Mouse (Mus musculus): Measurements from ENCODE around the gene Klb.
"Not testable (repeated sequence)": the region's sequence is repeated elsewhere in the genome, so short reads cannot be mapped to it uniquely, and the experiment has no call there.

The Klb gene

GRCm38 (mm10) chr5:65348168-65348567 lies at the start of gene Klb:
Klb (plus strand) TSS chr5:65348314.
- no peak for DNase-seq

- not testable (repeated sequence) for DNase-seq
These were observed 48.5 kb upstream of the Klb start for GRCm38 (mm10) chr5:65299623-65300022.

- DNase-seq: no peak
These were observed 48.0 kb upstream of the Klb start for GRCm38 (mm10) chr5:65300121-65300520.

- DNase-seq: no peak
These were observed 42.6 kb upstream of the Klb start for GRCm38 (mm10) chr5:65305516-65305915.

- DNase-seq: no peak
These were observed 39.9 kb upstream of the Klb start for GRCm38 (mm10) chr5:65308208-65308607.

DNA sequence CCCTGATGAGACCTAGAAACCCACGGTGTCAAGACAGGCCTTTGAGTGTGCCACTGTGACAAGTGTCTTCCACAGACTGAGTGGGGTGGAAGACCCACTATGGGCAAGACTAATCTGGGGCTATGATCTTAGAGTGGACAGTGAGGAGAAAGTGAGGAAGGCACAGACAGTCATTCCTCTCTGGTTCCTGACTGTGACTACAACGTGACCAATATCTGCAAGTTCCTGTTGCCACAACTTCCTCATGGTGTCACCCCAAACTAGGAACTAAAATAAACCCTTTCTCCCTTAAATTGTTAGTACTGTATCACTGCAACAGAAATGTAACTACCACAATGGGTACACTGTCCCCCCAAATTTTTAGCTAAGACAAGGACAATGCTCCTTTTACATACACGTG lies 39.2 kb upstream of the Klb start:
- DNase-seq: no peak

DNA sequence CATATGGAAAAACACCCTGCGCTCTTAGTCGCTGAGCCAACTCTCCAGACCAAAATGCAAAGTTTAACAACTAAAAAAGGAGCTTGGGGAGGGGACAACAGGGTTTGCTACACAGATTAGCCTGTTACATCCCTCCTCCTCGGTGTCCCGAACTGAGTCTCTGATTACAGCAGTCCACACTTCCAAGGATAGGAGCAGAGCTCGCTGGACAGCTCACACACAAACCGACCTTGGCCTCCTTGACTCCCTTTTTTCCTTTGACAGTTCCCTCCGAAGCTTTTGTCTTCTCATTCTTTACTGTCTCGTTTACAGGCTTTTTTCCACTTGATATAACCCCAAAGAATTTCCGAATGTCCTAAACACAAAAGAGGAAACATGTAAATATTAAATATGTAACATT lies 28.9 kb upstream of the Klb start:
- no peak for DNase-seq

DNA sequence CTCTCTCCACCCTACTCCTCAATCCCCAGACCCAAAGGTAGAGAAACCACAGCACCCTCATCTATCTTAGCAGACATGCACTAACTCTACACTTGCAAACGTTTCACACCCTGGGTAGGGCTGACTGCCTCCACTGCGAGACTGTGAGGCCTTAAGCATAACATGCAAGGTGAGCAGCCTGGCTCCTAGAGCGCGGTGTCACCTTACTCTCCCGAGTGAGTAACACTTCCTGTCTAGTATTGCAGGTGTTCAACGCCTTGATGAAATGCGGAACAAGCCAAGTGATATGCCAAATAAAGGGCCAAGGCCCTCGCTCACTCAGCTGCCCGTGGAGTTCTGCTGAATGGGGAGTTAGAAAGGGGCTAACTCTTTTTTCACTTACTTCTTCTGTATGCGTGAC lies 25.9 kb upstream of the Klb start:
- peak; percentile 6 to 16 for DNase-seq

DNA sequence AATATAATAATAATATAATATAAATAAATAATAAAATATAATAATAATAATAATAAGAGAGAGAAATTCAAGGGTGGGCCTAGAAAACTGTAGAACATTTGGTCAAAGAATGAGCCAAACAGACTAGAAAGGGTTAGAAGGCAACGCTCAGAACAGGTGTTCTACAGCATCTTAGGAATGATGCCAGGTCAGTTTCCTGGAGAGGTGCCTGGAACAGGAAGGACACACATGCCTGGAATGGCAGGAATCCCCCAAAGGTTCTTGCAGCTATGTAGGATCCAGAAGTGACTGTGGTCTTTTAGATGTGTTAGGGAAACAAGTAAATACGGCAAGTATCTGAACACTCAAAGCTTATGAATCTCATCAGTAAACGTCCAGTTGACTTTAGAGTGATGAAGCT lies 23.8 kb upstream of the Klb start:
- DNase-seq: no peak

DNA sequence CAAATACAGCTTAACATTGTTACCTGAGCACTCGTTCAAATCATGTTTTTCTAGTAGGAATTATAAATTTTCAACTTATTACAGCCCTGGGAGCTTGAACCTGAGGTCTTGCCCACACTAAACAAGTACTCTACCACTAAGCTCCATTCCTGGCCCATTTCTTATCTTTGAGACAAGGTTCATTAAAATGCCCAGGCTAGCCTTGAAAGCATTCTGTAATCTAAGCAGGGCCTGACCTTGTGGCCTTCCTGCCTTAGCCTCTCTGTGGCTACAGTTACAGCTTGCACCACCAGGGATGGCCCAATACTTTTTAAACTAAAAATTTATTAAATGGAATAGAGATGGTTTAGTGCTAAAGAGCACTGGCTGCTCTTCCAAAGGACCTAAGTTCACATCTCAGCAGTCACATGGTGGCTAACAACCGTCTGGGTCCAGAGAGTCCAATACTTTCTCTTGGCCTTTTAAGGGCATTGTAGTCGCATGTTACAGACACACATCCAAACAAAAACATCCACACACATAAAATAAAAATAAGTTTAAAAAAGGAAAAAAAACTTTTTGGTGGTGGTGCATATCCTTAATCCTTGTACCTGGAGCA lies 23.3 kb upstream of the Klb start:
- no peak for DNase-seq

- no peak for DNase-seq
These were observed 21.9 kb upstream of the Klb start for GRCm38 (mm10) chr5:65326212-65326611.

GRCm38 (mm10) chr5:65329971-65330370 lies 18.1 kb upstream of the Klb start:
- no peak for DNase-seq

DNA sequence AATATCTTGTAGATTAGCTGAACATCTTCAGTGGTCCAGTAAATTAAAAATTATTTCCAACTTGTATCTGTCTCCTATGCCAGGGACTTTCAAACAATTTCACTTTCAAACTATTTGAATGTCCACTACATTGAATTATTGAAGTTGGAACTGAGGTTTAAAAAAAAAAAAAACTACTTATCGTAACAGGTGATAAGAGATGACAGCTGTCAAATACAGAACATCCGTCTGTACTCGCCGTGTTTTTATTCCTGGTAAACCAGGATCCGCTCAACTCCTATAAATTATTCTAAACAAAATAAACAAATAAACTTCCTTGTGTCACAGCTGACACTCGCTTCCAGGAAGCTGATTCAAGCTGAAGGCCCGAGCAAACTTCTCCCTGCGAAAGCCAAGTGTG lies 13.3 kb upstream of the Klb start:
- DNase-seq: no peak

- peak; percentile 77 to 80 for DNase-seq
These were observed 12.6 kb upstream of the Klb start, which contains the start of gene Rfc1 for GRCm38 (mm10) chr5:65335298-65336074. Rfc1 (minus strand) TSS chr5:65335670.

GRCm38 (mm10) chr5:65336075-65336355 lies 12.1 kb upstream of the Klb start:
- no peak for DNase-seq

DNA sequence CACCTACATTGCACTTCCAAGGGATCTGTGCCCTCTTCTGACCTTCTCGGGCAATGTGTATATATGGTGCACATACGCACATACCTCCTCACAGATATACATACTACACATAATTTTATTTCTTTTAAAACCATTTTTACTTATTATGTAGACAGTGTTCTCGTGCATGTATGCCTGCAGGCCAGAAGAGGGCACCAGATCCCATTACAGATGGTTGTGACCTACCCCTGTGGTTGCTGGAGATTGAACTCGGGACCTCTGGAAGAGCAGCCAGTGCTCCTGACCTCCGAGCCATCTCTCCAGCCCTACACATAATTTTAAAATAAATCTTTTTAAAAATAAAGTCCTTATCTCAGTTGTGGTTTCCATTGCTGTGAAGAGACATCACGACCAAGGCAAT lies 9.7 kb upstream of the Klb start:
- no peak for DNase-seq

- DNase-seq: no peak
These were observed 7.9 kb upstream of the Klb start for GRCm38 (mm10) chr5:65340167-65340566.

GRCm38 (mm10) chr5:65350508-65350907 lies 2.4 kb downstream of the Klb start:
- DNase-seq: no peak

GRCm38 (mm10) chr5:65354097-65354496 lies 6.0 kb downstream of the Klb start:
- DNase-seq: no peak

GRCm38 (mm10) chr5:65354985-65355384 lies 6.9 kb downstream of the Klb start:
- no peak for DNase-seq

GRCm38 (mm10) chr5:65356851-65357250 lies 8.7 kb downstream of the Klb start:
- no peak for DNase-seq

GRCm38 (mm10) chr5:65357771-65358170 lies 9.7 kb downstream of the Klb start:
- DNase-seq: no peak

- DNase-seq: no peak
These were observed 19.7 kb downstream of the Klb start for GRCm38 (mm10) chr5:65367837-65368236.

GRCm38 (mm10) chr5:65371551-65371950 lies 23.4 kb downstream of the Klb start:
- no peak for DNase-seq

DNA sequence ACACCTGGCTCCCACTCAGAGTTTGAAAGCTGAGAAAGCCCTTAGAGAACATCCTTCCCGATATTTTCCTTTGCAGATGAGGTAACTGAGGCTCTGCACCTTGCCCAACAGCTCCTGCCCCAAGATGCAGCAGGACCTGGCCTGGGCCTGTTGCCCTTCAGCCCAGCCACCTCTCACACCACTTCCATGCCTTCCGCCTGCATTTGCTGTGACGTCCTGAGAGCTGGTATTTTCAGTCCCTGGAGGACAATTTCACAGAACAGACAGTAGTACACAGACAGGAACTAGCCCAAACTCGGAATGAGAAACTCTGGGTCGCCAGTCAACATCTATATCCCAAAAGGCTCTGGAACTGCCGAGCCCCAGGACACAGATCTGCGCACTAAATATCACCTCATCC lies 26.6 kb downstream of the Klb start:
- DNase-seq: no peak

All from thymus, adult 18-20 months (tissue).